Mouse (Mus musculus): ENCODE results near the gene Slu7. TPM values are rescaled to one million over a fixed set of nuclear protein-coding genes. Genes with fewer than 3 reads are reported as not detected.

Slu7 gene
- polyA plus RNA-seq, 1 experiment from 2014 or later, result 21.7 TPM

DNA sequence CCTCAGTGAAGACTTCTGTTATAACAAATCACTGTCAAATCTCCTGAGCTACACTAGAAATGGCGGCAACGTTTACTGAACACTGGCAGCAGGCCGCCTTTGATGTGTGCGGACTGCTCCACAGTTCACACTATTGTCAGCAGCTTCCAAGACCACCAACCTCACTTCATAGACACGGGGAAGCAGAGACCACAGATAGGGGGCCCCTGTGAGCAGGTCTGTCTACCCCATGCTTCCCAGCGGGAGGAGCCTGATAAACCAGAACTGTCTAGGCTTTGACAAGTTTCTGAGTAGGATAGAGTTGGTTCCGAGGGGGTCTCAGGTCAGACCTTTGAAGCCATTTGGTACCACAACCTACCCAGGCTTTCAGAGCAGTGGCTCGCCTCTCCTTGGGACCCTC lies 61.5 kb downstream of the Slu7 start:
- H3K4me2 ChIP-seq (ENCODE audit: low read depth, low read length), result no peak overlapping the region
- no peaks in the 10 kb centered on the region for H3K27me3 ChIP-seq (ENCODE audit: control insufficient read depth, insufficient read depth, low read depth, low read length)
- H3K9ac ChIP-seq (ENCODE audit: low read depth, low read length), result no peak overlapping the region
- no peaks in the 10 kb centered on the region for H3K4me1 ChIP-seq (ENCODE audit: control insufficient read depth, low read depth, low read length)
- H3K4me3 ChIP-seq (ENCODE audit: low read depth, low read length), result no peak overlapping the region
- no peak overlapping the region for H3K27ac ChIP-seq (ENCODE audit: low read length)
- ATAC-seq (ENCODE audit: low read depth), result no peak
- H3K36me3 ChIP-seq (ENCODE audit: control insufficient read depth, insufficient read depth), result no peaks in the 10 kb centered on the region
- 50% methylated on average over 8 of the region's 8 CpGs for WGBS (ENCODE audit: insufficient replicate concordance)
- H3K9me3 ChIP-seq (replicated peaks; ENCODE audit: control insufficient read depth, low read length), result no peaks in the 10 kb centered on the region

DNA sequence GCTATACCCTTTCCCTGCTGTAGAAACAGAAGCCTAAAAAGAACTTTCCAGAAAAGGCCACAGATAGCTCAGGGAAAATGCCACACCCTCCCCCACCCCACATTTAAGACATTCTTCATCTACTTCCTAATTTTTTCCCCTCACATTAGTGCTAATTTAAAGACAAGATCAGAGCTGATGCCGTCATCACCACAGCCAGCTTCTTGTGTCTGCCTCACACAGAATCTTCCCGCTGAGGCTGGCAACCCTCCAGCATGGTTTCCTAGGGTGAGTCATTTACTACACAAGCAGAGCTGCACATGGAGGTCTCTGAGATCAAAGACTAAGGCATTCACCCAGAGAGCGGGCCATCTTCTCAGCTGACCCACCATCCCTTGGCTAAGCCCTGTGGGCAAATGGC lies 62.0 kb downstream of the Slu7 start:
- no peak overlapping the region for H3K9ac ChIP-seq (ENCODE audit: low read depth, low read length)
- no peaks in the 10 kb centered on the region for H3K27me3 ChIP-seq (ENCODE audit: control insufficient read depth, insufficient read depth, low read depth, low read length)
- H3K27ac ChIP-seq (ENCODE audit: low read length), result no peak overlapping the region
- ATAC-seq (ENCODE audit: low read depth), result no peak
- H3K4me2 ChIP-seq (ENCODE audit: low read depth, low read length), result no peak overlapping the region
- H3K4me3 ChIP-seq (ENCODE audit: low read depth, low read length), result no peak overlapping the region
- no peaks in the 10 kb centered on the region for H3K9me3 ChIP-seq (replicated peaks; ENCODE audit: control insufficient read depth, low read length)
- 45% methylated on average over 3 of the region's 3 CpGs for WGBS (ENCODE audit: insufficient replicate concordance)
- H3K4me1 ChIP-seq (ENCODE audit: control insufficient read depth, low read depth, low read length), result no peaks in the 10 kb centered on the region
- no peaks in the 10 kb centered on the region for H3K36me3 ChIP-seq (ENCODE audit: control insufficient read depth, insufficient read depth)

Other genes starting within 250 kb of the Slu7 start
- gene Pttg1, start 7.5 kb upstream of the Slu7 start, polyA plus RNA-seq (2015; fragmentation: Nextera tagmentation; extraction: Ambion mirVana), result 40.6 and 43.7 TPM in 2 replicates
- gene C1qtnf2, start 40.5 kb downstream of the Slu7 start, polyA plus RNA-seq (2015; fragmentation: Nextera tagmentation; extraction: Ambion mirVana), result 0.88 and 1.3 TPM in 2 replicates
- gene Ccnjl, start 95.0 kb downstream of the Slu7 start, polyA plus RNA-seq (2015; fragmentation: Nextera tagmentation; extraction: Ambion mirVana), result 1.8 and 2.2 TPM in 2 replicates
- 0.43 and 0.71 TPM in 2 replicates for gene 4933415A04Rik, start 153.3 kb downstream of the Slu7 start, polyA plus RNA-seq (2015; fragmentation: Nextera tagmentation; extraction: Ambion mirVana)
- not detected in 2 replicates for gene Fabp6, start 167.8 kb downstream of the Slu7 start, polyA plus RNA-seq (2015; fragmentation: Nextera tagmentation; extraction: Ambion mirVana)
- gene Pwwp2a, start 248.3 kb downstream of the Slu7 start, polyA plus RNA-seq (2015; fragmentation: Nextera tagmentation; extraction: Ambion mirVana), result 4.3 and 4.6 TPM in 2 replicates